Mouse (Mus musculus) erythroblast, embryonic 14.5 days (primary cell): ENCODE data around the gene Ndrg3.

ENCODE experiments used
- GATA1 ChIP-seq: IDR thresholded peaks from 2 replicates; pipeline ENCODE4 v1.6.1; 2012; ENCODE audit warnings: low read length, inconsistent platforms, mixed read lengths
- TAL1 ChIP-seq: IDR thresholded peaks from 3 replicates; pipeline ENCODE4 v1.6.1; 2012; ENCODE audit warnings: low read length, inconsistent platforms, mixed read lengths

- no peak for TF ChIP-seq TAL1
- TF ChIP-seq GATA1 = no peak
Observed at GRCm38 (mm10) chr2:156950816-156951215, 41.0 kb downstream of the Ndrg3 start.
